Mouse (Mus musculus): ENCODE measurements at regions not wholly inside any gene's neighbourhood (a gene's known extent, or its start where the extent isn't known, plus 50 kb on each side); places are given as distances from the start of the nearest gene placed in this dataset.

- TF ChIP-seq CTCF (IDR thresholded peaks at IDR 0.05; ENCODE audit: borderline replicate concordance, insufficient read depth, low read depth, low read length) (no peak), POLR2A (IDR thresholded peaks at IDR 0.05; ENCODE audit: borderline replicate concordance, insufficient read depth, low read length) (no peak)
These were observed 89.0 kb upstream of the 4933402D24Rik start for GRCm38 (mm10) chr1:63857933-63858649.
